Mouse (Mus musculus) cortical plate, adult 2 months (tissue): Measurements from ENCODE around the gene Clk3.

ENCODE experiments used
- CTCF ChIP-seq: fragments of 200-500 bp; IDR thresholded peaks from 2 replicates; pipeline ENCODE4 v1.5.1; 2011; ENCODE audit warnings: mild to moderate bottlenecking, control low read depth, low read length; ENCODE audit not compliant: insufficient read depth; ENCODE audit errors: extremely low read depth
- POLR2A ChIP-seq: fragments of 200-500 bp; IDR thresholded peaks from 2 replicates; pipeline ENCODE4 v1.6.1; 2011; ENCODE audit warnings: mild to moderate bottlenecking, low read length, control low read depth; ENCODE audit not compliant: insufficient read depth; ENCODE audit errors: extremely low read depth

- TF ChIP-seq CTCF (no peak), POLR2A (no peak)
Observed at GRCm38 (mm10) chr9:57770836-57771235, 5.2 kb upstream of the Clk3 start.
